Mouse (Mus musculus): ENCODE measurements around the gene Upb1.

- TF ChIP-seq POLR2A (IDR thresholded peaks at IDR 0.05; ENCODE audit: low read depth, low read length), result no peak
- TF ChIP-seq CTCF (IDR thresholded peaks at IDR 0.05; ENCODE audit: extremely low read depth, insufficient read length, insufficient replicate concordance, low read depth, low read length), result no peak
These were observed 43.4 kb downstream of the Upb1 start for GRCm38 (mm10) chr10:75444111-75444826.

Data from small intestine, adult 2 months (tissue).